Mouse (Mus musculus) forebrain, embryonic 11.5 days (tissue): ENCODE data around the gene Ldlrad3. TPM values are rescaled to one million over a fixed set of nuclear protein-coding genes. Genes with fewer than 3 reads are reported as not detected.

ENCODE experiments used
- ATAC-seq: fragments of 200-750 bp; cut with Nextera tagmentation; replicated peaks from 2 replicates; pipeline ENCODE4 v1.8.0; 2017; ENCODE audit warnings: moderate TSS enrichment; ENCODE audit not compliant: low FRiP score
- DNase-seq: peaks from one replicate; pipeline ENCODE4 v3.0.0-alpha.2; 2017; ENCODE audit warnings: low spot score
- H3K27ac ChIP-seq: fragments of 300-500 bp; sonication (generic); 2 replicates; pipeline ENCODE4 v1.5.1; 2014; ENCODE audit warnings: low read depth, low read length
- H3K27me3 ChIP-seq: fragments of 300-500 bp; sonication (generic); 2 replicates; pipeline ENCODE4 v1.6.1; 2014; ENCODE audit warnings: mild to moderate bottlenecking, low read length, mixed read lengths; ENCODE audit not compliant: control insufficient read depth, insufficient read depth
- H3K36me3 ChIP-seq: fragments of 300-500 bp; sonication (generic); 2 replicates; pipeline ENCODE4 v1.6.1; 2014; ENCODE audit warnings: mild to moderate bottlenecking, low read length, moderate library complexity, mixed read lengths; ENCODE audit not compliant: control insufficient read depth, insufficient read depth
- H3K4me1 ChIP-seq: fragments of 300-500 bp; sonication (generic); replicated peaks from 2 replicates; pipeline ENCODE4 v1.6.1; 2014; ENCODE audit warnings: low read length, mixed read lengths; ENCODE audit not compliant: control insufficient read depth, insufficient read depth
- H3K4me2 ChIP-seq: fragments of 300-500 bp; sonication (generic); 2 replicates; pipeline ENCODE4 v1.6.1; 2014; ENCODE audit warnings: low read depth, mild to moderate bottlenecking, low read length, moderate library complexity, mixed read lengths; ENCODE audit not compliant: severe bottlenecking
- H3K4me3 ChIP-seq: fragments of 300-500 bp; sonication (generic); 2 replicates; pipeline ENCODE4 v1.5.1; 2014; ENCODE audit warnings: low read depth, low read length
- H3K9ac ChIP-seq: fragments of 300-500 bp; sonication (generic); 2 replicates; pipeline ENCODE4 v1.6.1; 2014; ENCODE audit warnings: low read length
- H3K9me3 ChIP-seq: fragments of 300-500 bp; sonication (generic); 2 replicates; pipeline ENCODE4 v1.6.1; 2016; ENCODE audit warnings: low read length, mixed read lengths; ENCODE audit not compliant: control insufficient read depth
- WGBS: fragments of 180-500 bp; shearing (Covaris S2); extraction: QIAGEN DNeasy Blood & Tissue Kit; methylation state at CpG from one replicate; pipeline ENCODE4 v1.1.7; 2014; 5-methylcytosine and 5-hydroxymethylcytosine counted together
- polyA plus RNA-seq: library from polyadenylated mRNA; unstranded; fragments of >200 nt; fragmentation: Nextera tagmentation; extraction: Ambion mirVana; gene quantifications from 2 replicates; pipeline ENCODE4 v1.2.1, GENCODE M21; 2014

Ldlrad3 gene
- polyA plus RNA-seq, 1 experiment from 2014 or later: 60.7 TPM

GRCm38 (mm10) chr2:102176434-102176772, 9.8 kb downstream of the Ldlrad3 start:
- H3K36me3 ChIP-seq: no peaks in the 10 kb centered on the region
- H3K9me3 ChIP-seq: no peaks in the 10 kb centered on the region
- 89% methylated on average over 5 of the region's 5 CpGs for WGBS
- no peak overlapping the region for H3K4me2 ChIP-seq
- no peak for ATAC-seq
- no peak overlapping the region for H3K4me3 ChIP-seq
- H3K27me3 ChIP-seq: no peaks in the 10 kb centered on the region
- no peaks in the 10 kb centered on the region for H3K4me1 ChIP-seq
- no peak overlapping the region for H3K9ac ChIP-seq
- DNase-seq: no peak
- H3K27ac ChIP-seq: no peak overlapping the region

GRCm38 (mm10) chr2:102175741-102176433, 10.3 kb downstream of the Ldlrad3 start:
- ATAC-seq (no peak), DNase-seq (no peak)
- WGBS: 91% methylated on average over 15 of the region's 15 CpGs
- Histone ChIP-seq H3K4me2 (no peak overlapping the region), H3K36me3 (no peaks in the 10 kb centered on the region), H3K4me3 (no peak overlapping the region), H3K27ac (no peak overlapping the region), H3K9me3 (no peaks in the 10 kb centered on the region), H3K4me1 (no peaks in the 10 kb centered on the region), H3K27me3 (no peaks in the 10 kb centered on the region), H3K9ac (no peak overlapping the region)

GRCm38 (mm10) chr2:102172458-102172857, 13.7 kb downstream of the Ldlrad3 start:
- no peak for ATAC-seq
- WGBS: 76% methylated on average over 4 of the region's 4 CpGs
- no peak overlapping the region for H3K9ac ChIP-seq

GRCm38 (mm10) chr2:102166550-102167325, 19.4 kb downstream of the Ldlrad3 start:
- 61% methylated on average over 15 of the region's 15 CpGs for WGBS
- H3K36me3 ChIP-seq: no peaks in the 10 kb centered on the region
- H3K4me3 ChIP-seq: no peak overlapping the region
- no peak overlapping the region for H3K9ac ChIP-seq
- no peak overlapping the region for H3K4me2 ChIP-seq
- H3K4me1 ChIP-seq: 0 out of 2 replicates have a peak, but pooled peaks cover 2% of the 10 kb centered on the region
- ATAC-seq (0 out of 2 replicates have a peak, but pooled peaks have one; percentile 40), DNase-seq (no peak)
- H3K27ac ChIP-seq: no peak overlapping the region
- no peaks in the 10 kb centered on the region for H3K9me3 ChIP-seq
- H3K27me3 ChIP-seq: no peaks in the 10 kb centered on the region

More at GRCm38 (mm10) chr2:102172458-102172857, 13.7 kb downstream of the Ldlrad3 start:
- Histone ChIP-seq H3K27ac (no peak overlapping the region), H3K36me3 (no peaks in the 10 kb centered on the region), H3K4me1 (no peaks in the 10 kb centered on the region), H3K27me3 (no peaks in the 10 kb centered on the region), H3K4me3 (no peak overlapping the region), H3K9me3 (no peaks in the 10 kb centered on the region), H3K4me2 (no peak overlapping the region)
- DNase-seq: no peak

- DNase-seq (no peak), ATAC-seq (no peak)
- H3K27ac ChIP-seq: no peak overlapping the region
- H3K9me3 ChIP-seq: no peaks in the 10 kb centered on the region
- H3K4me1 ChIP-seq: 0 out of 2 replicates have a peak, but pooled peaks cover 2% of the 10 kb centered on the region
- WGBS: 89% methylated on average over 3 of the region's 3 CpGs
- no peaks in the 10 kb centered on the region; the same call in 1 of the 2 replicates for H3K36me3 ChIP-seq
- no peak overlapping the region for H3K9ac ChIP-seq
- H3K27me3 ChIP-seq: no peaks in the 10 kb centered on the region
- H3K4me3 ChIP-seq: no peak overlapping the region
- no peak overlapping the region for H3K4me2 ChIP-seq
Observed at GRCm38 (mm10) chr2:102163106-102163505, 23.1 kb downstream of the Ldlrad3 start.

GRCm38 (mm10) chr2:102157555-102157954, 28.6 kb downstream of the Ldlrad3 start:
- H3K4me2 ChIP-seq: no peak overlapping the region
- ATAC-seq (no peak), DNase-seq (no peak)
- H3K4me3 ChIP-seq: no peak overlapping the region
- H3K9me3 ChIP-seq: no peaks in the 10 kb centered on the region
- H3K27me3 ChIP-seq: no peaks in the 10 kb centered on the region
- H3K27ac ChIP-seq: no peak overlapping the region
- H3K36me3 ChIP-seq: no peaks in the 10 kb centered on the region; the same call in 1 of the 2 replicates
- H3K9ac ChIP-seq: no peak overlapping the region
- WGBS: 96% methylated on average over 3 of the region's 3 CpGs
- peaks cover 2% of the 10 kb centered on the region; the same call in 1 of the 2 replicates for H3K4me1 ChIP-seq

- Histone ChIP-seq H3K4me2 (no peak overlapping the region), H3K4me3 (no peak overlapping the region), H3K27me3 (no peaks in the 10 kb centered on the region), H3K4me1 (peaks cover 2% of the 10 kb centered on the region; the same call in 1 of the 2 replicates), H3K36me3 (no peaks in the 10 kb centered on the region; the same call in 1 of the 2 replicates), H3K9me3 (no peaks in the 10 kb centered on the region), H3K27ac (no peak overlapping the region), H3K9ac (no peak overlapping the region)
- 81% methylated on average over 9 of the region's 9 CpGs for WGBS
- no peak for DNase-seq
- ATAC-seq: no peak
Observed at GRCm38 (mm10) chr2:102157010-102157409, 29.2 kb downstream of the Ldlrad3 start.

GRCm38 (mm10) chr2:102156460-102156859, 29.7 kb downstream of the Ldlrad3 start:
- ATAC-seq: 0 out of 2 replicates have a peak, but pooled peaks have one; percentile 30

More at GRCm38 (mm10) chr2:102156460-102156859, 29.7 kb downstream of the Ldlrad3 start:
- H3K4me2 ChIP-seq: no peak overlapping the region
- no peak overlapping the region for H3K4me3 ChIP-seq
- H3K36me3 ChIP-seq: no peaks in the 10 kb centered on the region; the same call in 1 of the 2 replicates
- no peaks in the 10 kb centered on the region for H3K27me3 ChIP-seq
- no peak overlapping the region for H3K9ac ChIP-seq
- DNase-seq: no peak
- no peak overlapping the region for H3K27ac ChIP-seq
- H3K9me3 ChIP-seq: no peaks in the 10 kb centered on the region
- WGBS: 59% methylated on average over 9 of the region's 9 CpGs
- peaks cover 2% of the 10 kb centered on the region; the same call in 1 of the 2 replicates for H3K4me1 ChIP-seq
